Mouse (Mus musculus): ENCODE results near the gene Dhx8. TPM values are rescaled to one million over a fixed set of nuclear protein-coding genes. Genes with fewer than 3 reads are reported as not detected.
A peak's percentile ranks its signal among the peaks of the same experiment; 100 is the strongest.

Dhx8 gene
- polyA plus RNA-seq, 1 experiment from 2014 or later, result 52.0 TPM

- Histone ChIP-seq H3K4me1 (ENCODE audit: control insufficient read depth, insufficient read depth, low read length) (peaks cover 10% of the 10 kb centered on the region), H3K9me3 (ENCODE audit: control insufficient read depth, low read length) (no peaks in the 10 kb centered on the region), H3K9ac (ENCODE audit: low read length) (no peak overlapping the region), H3K4me2 (ENCODE audit: low read depth, severe bottlenecking) (no peak overlapping the region), H3K36me3 (ENCODE audit: control insufficient read depth, insufficient read depth, low read length) (no peaks in the 10 kb centered on the region), H3K27ac (replicated peaks; ENCODE audit: low read depth, low read length) (no peak overlapping the region), H3K27me3 (ENCODE audit: control insufficient read depth, insufficient read depth, low read length) (no peaks in the 10 kb centered on the region), H3K4me3 (ENCODE audit: low read depth, low read length) (no peak overlapping the region)
- no peak for ATAC-seq (ENCODE audit: insufficient number of reproducible peaks, low FRiP score, low TSS enrichment, low read depth)
- no peak for DNase-seq (ENCODE audit: low spot score)
- WGBS, result 87% methylated on average over 1 of the region's 1 CpGs
Measured at GRCm38 (mm10) chr11:101699556-101699955, 33.2 kb upstream of the Dhx8 start.

DNA sequence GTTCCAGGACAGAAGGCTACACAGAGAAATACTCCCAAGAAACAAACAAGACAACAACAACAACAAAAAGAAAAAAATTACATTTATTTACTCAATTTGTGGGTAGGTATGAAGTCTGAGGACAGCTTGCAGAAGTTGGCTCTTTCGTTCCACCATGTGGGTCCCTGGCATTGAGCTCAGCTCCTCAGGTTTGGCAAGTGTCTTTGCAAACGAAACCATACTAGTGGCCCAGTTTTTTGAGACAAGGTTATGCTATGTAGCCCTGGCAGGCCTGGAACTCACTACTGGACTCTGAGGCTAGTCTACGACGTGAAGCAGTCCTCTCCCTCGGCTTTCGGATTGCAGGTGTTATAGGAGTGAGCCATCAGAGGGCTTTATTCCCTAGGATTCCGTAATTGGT, 32.7 kb upstream of the Dhx8 start:
- H3K4me1 ChIP-seq (ENCODE audit: control insufficient read depth, insufficient read depth, low read length), result peaks cover 10% of the 10 kb centered on the region
- H3K4me3 ChIP-seq (ENCODE audit: low read depth, low read length), result no peak overlapping the region
- H3K27me3 ChIP-seq (ENCODE audit: control insufficient read depth, insufficient read depth, low read length), result no peaks in the 10 kb centered on the region
- no peak for ATAC-seq (ENCODE audit: insufficient number of reproducible peaks, low FRiP score, low TSS enrichment, low read depth)
- 33% methylated on average over 7 of the region's 7 CpGs for WGBS
- no peak for DNase-seq (ENCODE audit: low spot score)
- no peaks in the 10 kb centered on the region for H3K9me3 ChIP-seq (ENCODE audit: control insufficient read depth, low read length)
- no peak overlapping the region for H3K9ac ChIP-seq (ENCODE audit: low read length)
- H3K4me2 ChIP-seq (ENCODE audit: low read depth, severe bottlenecking), result no peak overlapping the region
- H3K27ac ChIP-seq (replicated peaks; ENCODE audit: low read depth, low read length), result no peak overlapping the region
- no peaks in the 10 kb centered on the region for H3K36me3 ChIP-seq (ENCODE audit: control insufficient read depth, insufficient read depth, low read length)

- no peak overlapping the region for H3K4me3 ChIP-seq (ENCODE audit: low read depth, low read length)
- no peak overlapping the region for H3K27ac ChIP-seq (replicated peaks; ENCODE audit: low read depth, low read length)
- H3K4me1 ChIP-seq (ENCODE audit: control insufficient read depth, insufficient read depth, low read length), result peaks cover 10% of the 10 kb centered on the region
- no peak overlapping the region for H3K4me2 ChIP-seq (ENCODE audit: low read depth, severe bottlenecking)
- H3K27me3 ChIP-seq (ENCODE audit: control insufficient read depth, insufficient read depth, low read length), result no peaks in the 10 kb centered on the region
- no peaks in the 10 kb centered on the region for H3K9me3 ChIP-seq (ENCODE audit: control insufficient read depth, low read length)
- peak overlapping the region; percentile 51 for H3K9ac ChIP-seq (ENCODE audit: low read length)
- WGBS, result 22% methylated on average over 12 of the region's 12 CpGs
- ATAC-seq (ENCODE audit: insufficient number of reproducible peaks, low FRiP score, low TSS enrichment, low read depth) (no peak), DNase-seq (ENCODE audit: low spot score) (peak; percentile 31)
- no peaks in the 10 kb centered on the region for H3K36me3 ChIP-seq (ENCODE audit: control insufficient read depth, insufficient read depth, low read length)
Measured at GRCm38 (mm10) chr11:101700446-101700845, 32.3 kb upstream of the Dhx8 start.

DNA sequence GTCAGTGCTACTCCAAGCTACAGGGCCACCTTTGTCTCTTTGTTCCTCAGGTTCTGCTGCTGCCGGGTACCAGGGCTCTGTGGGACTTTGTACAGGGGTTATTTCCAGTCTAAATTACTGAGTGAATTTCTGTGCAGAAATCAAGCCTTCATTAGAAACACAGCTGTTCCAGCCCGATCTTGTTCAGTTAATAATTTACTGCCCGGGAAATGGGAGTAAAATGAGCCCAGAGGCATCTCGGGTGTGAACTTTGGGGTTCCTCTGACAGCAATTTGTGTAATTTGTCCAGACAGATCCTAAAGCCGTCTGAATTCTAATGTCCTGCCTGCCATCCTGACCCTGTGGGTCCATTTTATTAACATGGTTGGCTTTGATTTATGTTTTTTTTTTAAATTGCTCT, 28.6 kb upstream of the Dhx8 start:
- ATAC-seq (ENCODE audit: insufficient number of reproducible peaks, low FRiP score, low TSS enrichment, low read depth) (no peak), DNase-seq (ENCODE audit: low spot score) (peak; percentile 34)
- no peak overlapping the region for H3K4me2 ChIP-seq (ENCODE audit: low read depth, severe bottlenecking)
- no peaks in the 10 kb centered on the region for H3K27me3 ChIP-seq (ENCODE audit: control insufficient read depth, insufficient read depth, low read length)
- no peaks in the 10 kb centered on the region for H3K36me3 ChIP-seq (ENCODE audit: control insufficient read depth, insufficient read depth, low read length)
- no peak overlapping the region for H3K9ac ChIP-seq (ENCODE audit: low read length)
- H3K27ac ChIP-seq (replicated peaks; ENCODE audit: low read depth, low read length), result no peak overlapping the region
- no peaks in the 10 kb centered on the region for H3K9me3 ChIP-seq (ENCODE audit: control insufficient read depth, low read length)
- H3K4me3 ChIP-seq (ENCODE audit: low read depth, low read length), result no peak overlapping the region
- 12% methylated on average over 5 of the region's 5 CpGs for WGBS
- H3K4me1 ChIP-seq (ENCODE audit: control insufficient read depth, insufficient read depth, low read length), result peaks cover 4% of the 10 kb centered on the region

- H3K27me3 ChIP-seq (ENCODE audit: control insufficient read depth, insufficient read depth, low read length), result no peaks in the 10 kb centered on the region
- no peak overlapping the region for H3K9ac ChIP-seq (ENCODE audit: low read length)
- no peak overlapping the region for H3K4me2 ChIP-seq (ENCODE audit: low read depth, severe bottlenecking)
- H3K4me1 ChIP-seq (ENCODE audit: control insufficient read depth, insufficient read depth, low read length), result peaks cover 4% of the 10 kb centered on the region
- no peak overlapping the region for H3K27ac ChIP-seq (replicated peaks; ENCODE audit: low read depth, low read length)
- no peaks in the 10 kb centered on the region for H3K9me3 ChIP-seq (ENCODE audit: control insufficient read depth, low read length)
- no peaks in the 10 kb centered on the region for H3K36me3 ChIP-seq (ENCODE audit: control insufficient read depth, insufficient read depth, low read length)
- ATAC-seq (ENCODE audit: insufficient number of reproducible peaks, low FRiP score, low TSS enrichment, low read depth) (no peak), DNase-seq (ENCODE audit: low spot score) (no peak)
- 75% methylated on average over 10 of the region's 10 CpGs for WGBS
- no peak overlapping the region for H3K4me3 ChIP-seq (ENCODE audit: low read depth, low read length)
Measured at GRCm38 (mm10) chr11:101706764-101707448, 25.8 kb upstream of the Dhx8 start.

- no peaks in the 10 kb centered on the region for H3K36me3 ChIP-seq (ENCODE audit: control insufficient read depth, insufficient read depth, low read length)
- no peaks in the 10 kb centered on the region for H3K9me3 ChIP-seq (ENCODE audit: control insufficient read depth, low read length)
- WGBS, result 37% methylated on average over 5 of the region's 5 CpGs
- no peak overlapping the region for H3K27ac ChIP-seq (replicated peaks; ENCODE audit: low read depth, low read length)
- no peak overlapping the region for H3K9ac ChIP-seq (ENCODE audit: low read length)
- DNase-seq (ENCODE audit: low spot score) (no peak), ATAC-seq (ENCODE audit: insufficient number of reproducible peaks, low FRiP score, low TSS enrichment, low read depth) (no peak)
- H3K4me3 ChIP-seq (ENCODE audit: low read depth, low read length), result no peak overlapping the region
- no peak overlapping the region for H3K4me2 ChIP-seq (ENCODE audit: low read depth, severe bottlenecking)
- H3K27me3 ChIP-seq (ENCODE audit: control insufficient read depth, insufficient read depth, low read length), result no peaks in the 10 kb centered on the region
- peaks cover 4% of the 10 kb centered on the region for H3K4me1 ChIP-seq (ENCODE audit: control insufficient read depth, insufficient read depth, low read length)
Measured at GRCm38 (mm10) chr11:101708482-101708881, 24.2 kb upstream of the Dhx8 start.

GRCm38 (mm10) chr11:101712811-101713210, 19.9 kb upstream of the Dhx8 start:
- Histone ChIP-seq H3K4me1 (ENCODE audit: control insufficient read depth, insufficient read depth, low read length) (no peaks in the 10 kb centered on the region), H3K9me3 (ENCODE audit: control insufficient read depth, low read length) (no peaks in the 10 kb centered on the region), H3K9ac (ENCODE audit: low read length) (no peak overlapping the region), H3K4me3 (ENCODE audit: low read depth, low read length) (no peak overlapping the region), H3K27me3 (ENCODE audit: control insufficient read depth, insufficient read depth, low read length) (no peaks in the 10 kb centered on the region), H3K36me3 (ENCODE audit: control insufficient read depth, insufficient read depth, low read length) (no peaks in the 10 kb centered on the region), H3K27ac (replicated peaks; ENCODE audit: low read depth, low read length) (no peak overlapping the region), H3K4me2 (ENCODE audit: low read depth, severe bottlenecking) (no peak overlapping the region)
- DNase-seq (ENCODE audit: low spot score) (no peak), ATAC-seq (ENCODE audit: insufficient number of reproducible peaks, low FRiP score, low TSS enrichment, low read depth) (no peak)
- WGBS, result 89% methylated on average over 9 of the region's 9 CpGs

DNA sequence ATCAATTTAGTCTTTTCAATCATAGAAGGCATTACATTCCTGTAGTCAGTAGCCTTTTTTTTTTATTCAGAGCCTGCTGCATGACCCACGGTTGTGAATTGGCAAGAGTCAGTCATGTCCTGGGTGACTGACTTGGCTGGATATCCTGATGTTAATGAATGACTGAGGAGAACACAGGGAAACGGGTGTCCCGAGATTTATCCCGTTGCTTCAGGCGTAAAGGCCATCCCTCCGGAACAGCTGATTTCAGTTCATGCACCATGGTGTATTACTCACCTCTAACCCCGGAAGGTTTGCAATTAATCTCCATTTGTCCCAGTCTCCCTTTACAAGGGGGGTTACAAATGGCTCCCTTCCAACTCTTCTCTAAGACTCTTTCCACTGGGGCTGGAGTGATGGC, 18.7 kb upstream of the Dhx8 start:
- Histone ChIP-seq H3K4me1 (ENCODE audit: control insufficient read depth, insufficient read depth, low read length) (no peaks in the 10 kb centered on the region), H3K27me3 (ENCODE audit: control insufficient read depth, insufficient read depth, low read length) (no peaks in the 10 kb centered on the region), H3K36me3 (ENCODE audit: control insufficient read depth, insufficient read depth, low read length) (no peaks in the 10 kb centered on the region), H3K4me3 (ENCODE audit: low read depth, low read length) (no peak overlapping the region), H3K4me2 (ENCODE audit: low read depth, severe bottlenecking) (no peak overlapping the region), H3K27ac (replicated peaks; ENCODE audit: low read depth, low read length) (no peak overlapping the region), H3K9me3 (ENCODE audit: control insufficient read depth, low read length) (no peaks in the 10 kb centered on the region), H3K9ac (ENCODE audit: low read length) (no peak overlapping the region)
- no peak for ATAC-seq (ENCODE audit: insufficient number of reproducible peaks, low FRiP score, low TSS enrichment, low read depth)
- 73% methylated on average over 7 of the region's 7 CpGs for WGBS
- no peak for DNase-seq (ENCODE audit: low spot score)

GRCm38 (mm10) chr11:101718324-101718723, 14.4 kb upstream of the Dhx8 start:
- H3K4me1 ChIP-seq (ENCODE audit: control insufficient read depth, insufficient read depth, low read length), result no peaks in the 10 kb centered on the region
- no peaks in the 10 kb centered on the region for H3K36me3 ChIP-seq (ENCODE audit: control insufficient read depth, insufficient read depth, low read length)
- DNase-seq (ENCODE audit: low spot score) (no peak), ATAC-seq (ENCODE audit: insufficient number of reproducible peaks, low FRiP score, low TSS enrichment, low read depth) (no peak)
- WGBS, result 46% methylated on average over 4 of the region's 4 CpGs
- H3K27me3 ChIP-seq (ENCODE audit: control insufficient read depth, insufficient read depth, low read length), result no peaks in the 10 kb centered on the region
- H3K4me2 ChIP-seq (ENCODE audit: low read depth, severe bottlenecking), result no peak overlapping the region
- H3K9ac ChIP-seq (ENCODE audit: low read length), result no peak overlapping the region
- no peaks in the 10 kb centered on the region for H3K9me3 ChIP-seq (ENCODE audit: control insufficient read depth, low read length)
- H3K4me3 ChIP-seq (ENCODE audit: low read depth, low read length), result no peak overlapping the region
- H3K27ac ChIP-seq (replicated peaks; ENCODE audit: low read depth, low read length), result no peak overlapping the region

Measured in limb, embryonic 11.5 days (tissue).